Mouse (Mus musculus): ENCODE measurements around the gene Gm20388. TPM values are rescaled to one million over a fixed set of nuclear protein-coding genes. Genes with fewer than 3 reads are reported as not detected.
A peak's percentile ranks its signal among the peaks of the same experiment; 100 is the strongest.

Gene Gm20388
- polyA plus RNA-seq, 1 experiment from 2014 or later, result 7.4 TPM

- H3K27ac ChIP-seq (ENCODE audit: low read length), result peak within 1 kb of the TSS; percentile 94
- H3K27me3 ChIP-seq (ENCODE audit: control insufficient read depth, insufficient read depth, low read length), result no peaks in the 10 kb centered on the region
- H3K9ac ChIP-seq (ENCODE audit: low read length), result peak within 1 kb of the TSS; percentile 92
- peak; percentile 97 for ATAC-seq (ENCODE audit: insufficient read depth, low FRiP score)
- no peaks in the 10 kb centered on the region for H3K36me3 ChIP-seq (ENCODE audit: control insufficient read depth, insufficient read depth, low read length)
- WGBS, result under 1% methylated on average over 51 of the region's 56 CpGs
- peak within 1 kb of the TSS; percentile 78 for H3K4me2 ChIP-seq (ENCODE audit: low read depth, low read length)
- peaks cover 25% of the 10 kb centered on the region for H3K4me1 ChIP-seq (ENCODE audit: control insufficient read depth, insufficient read depth, low read length)
- no peaks in the 10 kb centered on the region for H3K9me3 ChIP-seq (replicated peaks; ENCODE audit: control insufficient read depth, low read length)
- peak within 1 kb of the TSS; percentile 94 for H3K4me3 ChIP-seq (replicated peaks; ENCODE audit: low read length)
Measured at GRCm38 (mm10) chr8:123982826-123983400, 4072.3 kb downstream of the Gm20388 start, which contains the start of gene Abcb10. TSS of gene Abcb10 (minus strand) at chr8:123983122.

GRCm38 (mm10) chr8:123988605-123989038, 4078.0 kb downstream of the Gm20388 start:
- no peak overlapping the region for H3K4me2 ChIP-seq (ENCODE audit: low read depth, low read length)
- 41% methylated on average over 6 of the region's 6 CpGs for WGBS
- H3K27me3 ChIP-seq (ENCODE audit: control insufficient read depth, insufficient read depth, low read length), result no peaks in the 10 kb centered on the region
- ATAC-seq (ENCODE audit: insufficient read depth, low FRiP score), result peak; percentile 72
- H3K9ac ChIP-seq (ENCODE audit: low read length), result no peak overlapping the region
- H3K4me1 ChIP-seq (ENCODE audit: control insufficient read depth, insufficient read depth, low read length), result peaks cover 6% of the 10 kb centered on the region
- no peak overlapping the region for H3K4me3 ChIP-seq (replicated peaks; ENCODE audit: low read length)
- H3K27ac ChIP-seq (ENCODE audit: low read length), result peak overlapping the region; percentile 70
- H3K9me3 ChIP-seq (replicated peaks; ENCODE audit: control insufficient read depth, low read length), result no peaks in the 10 kb centered on the region
- no peaks in the 10 kb centered on the region for H3K36me3 ChIP-seq (ENCODE audit: control insufficient read depth, insufficient read depth, low read length)

- WGBS, result 41% methylated on average over 7 of the region's 7 CpGs
- Histone ChIP-seq H3K9ac (ENCODE audit: low read length) (no peak overlapping the region), H3K27ac (ENCODE audit: low read length) (peak overlapping the region; percentile 70), H3K4me2 (ENCODE audit: low read depth, low read length) (no peak overlapping the region), H3K4me3 (replicated peaks; ENCODE audit: low read length) (no peak overlapping the region), H3K9me3 (replicated peaks; ENCODE audit: control insufficient read depth, low read length) (no peaks in the 10 kb centered on the region), H3K4me1 (ENCODE audit: control insufficient read depth, insufficient read depth, low read length) (peaks cover 6% of the 10 kb centered on the region), H3K27me3 (ENCODE audit: control insufficient read depth, insufficient read depth, low read length) (no peaks in the 10 kb centered on the region), H3K36me3 (ENCODE audit: control insufficient read depth, insufficient read depth, low read length) (no peaks in the 10 kb centered on the region)
- ATAC-seq (ENCODE audit: insufficient read depth, low FRiP score), result no peak
Measured at GRCm38 (mm10) chr8:123989128-123989527, 4078.5 kb downstream of the Gm20388 start.

DNA sequence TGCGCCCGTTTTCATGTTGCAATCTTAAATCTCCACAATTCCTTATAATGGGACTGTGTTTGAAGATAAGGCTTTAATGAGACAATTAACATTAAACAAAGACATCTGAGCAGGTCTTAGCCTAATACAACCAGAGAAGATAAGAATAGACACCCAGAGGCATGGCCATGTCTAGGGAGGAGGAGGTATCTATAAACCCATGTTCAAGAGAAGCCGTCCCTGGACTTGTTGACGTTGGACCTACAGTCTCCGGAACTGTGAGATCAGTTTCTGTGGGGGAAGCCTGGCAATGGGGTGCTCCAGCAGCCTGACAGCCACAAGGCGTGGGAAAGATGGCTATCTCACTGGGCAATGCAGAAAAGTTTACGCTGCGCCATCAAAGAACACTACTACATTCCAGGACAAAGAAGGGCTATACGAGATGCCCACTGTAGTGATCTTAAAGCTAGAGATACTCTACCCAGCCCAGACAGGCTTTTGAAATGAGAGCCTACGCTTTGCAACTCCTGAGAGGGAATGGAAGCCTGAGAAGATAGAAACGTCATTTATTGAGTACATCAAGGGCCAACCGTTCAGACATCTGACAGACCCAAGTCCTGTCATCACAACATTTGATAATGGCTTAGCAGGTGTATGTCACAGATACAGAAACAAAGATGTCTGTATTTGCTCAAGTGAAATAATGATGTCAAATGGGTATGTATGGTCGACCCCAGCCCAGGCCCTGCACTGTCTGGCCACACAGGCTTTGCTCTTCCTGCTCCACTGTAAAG, 4079.8 kb downstream of the Gm20388 start:
- no peak overlapping the region for H3K27ac ChIP-seq (ENCODE audit: low read length)
- ATAC-seq (ENCODE audit: insufficient read depth, low FRiP score), result no peak
- WGBS, result 73% methylated on average over 13 of the region's 13 CpGs

GRCm38 (mm10) chr8:123992587-123992986, 4081.9 kb downstream of the Gm20388 start:
- H3K9me3 ChIP-seq (replicated peaks; ENCODE audit: control insufficient read depth, low read length), result no peaks in the 10 kb centered on the region
- H3K27me3 ChIP-seq (ENCODE audit: control insufficient read depth, insufficient read depth, low read length), result no peaks in the 10 kb centered on the region
- peaks cover 5% of the 10 kb centered on the region for H3K36me3 ChIP-seq (ENCODE audit: control insufficient read depth, insufficient read depth, low read length)
- ATAC-seq (ENCODE audit: insufficient read depth, low FRiP score), result no peak
- H3K27ac ChIP-seq (ENCODE audit: low read length), result 0 out of 2 replicates have a peak overlapping the region, but pooled peaks have one; percentile 81
- H3K9ac ChIP-seq (ENCODE audit: low read length), result no peak overlapping the region
- H3K4me3 ChIP-seq (replicated peaks; ENCODE audit: low read length), result no peak overlapping the region
- H3K4me2 ChIP-seq (ENCODE audit: low read depth, low read length), result no peak overlapping the region
- H3K4me1 ChIP-seq (ENCODE audit: control insufficient read depth, insufficient read depth, low read length), result peaks cover 6% of the 10 kb centered on the region
- 82% methylated on average over 8 of the region's 8 CpGs for WGBS

More for the DNA sequence above, 4079.8 kb downstream of the Gm20388 start:
- no peak overlapping the region for H3K4me2 ChIP-seq (ENCODE audit: low read depth, low read length)
- no peaks in the 10 kb centered on the region for H3K9me3 ChIP-seq (replicated peaks; ENCODE audit: control insufficient read depth, low read length)
- no peak overlapping the region for H3K4me3 ChIP-seq (replicated peaks; ENCODE audit: low read length)
- no peaks in the 10 kb centered on the region for H3K27me3 ChIP-seq (ENCODE audit: control insufficient read depth, insufficient read depth, low read length)
- peaks cover 6% of the 10 kb centered on the region for H3K4me1 ChIP-seq (ENCODE audit: control insufficient read depth, insufficient read depth, low read length)
- no peaks in the 10 kb centered on the region for H3K36me3 ChIP-seq (ENCODE audit: control insufficient read depth, insufficient read depth, low read length)
- H3K9ac ChIP-seq (ENCODE audit: low read length), result no peak overlapping the region

DNA sequence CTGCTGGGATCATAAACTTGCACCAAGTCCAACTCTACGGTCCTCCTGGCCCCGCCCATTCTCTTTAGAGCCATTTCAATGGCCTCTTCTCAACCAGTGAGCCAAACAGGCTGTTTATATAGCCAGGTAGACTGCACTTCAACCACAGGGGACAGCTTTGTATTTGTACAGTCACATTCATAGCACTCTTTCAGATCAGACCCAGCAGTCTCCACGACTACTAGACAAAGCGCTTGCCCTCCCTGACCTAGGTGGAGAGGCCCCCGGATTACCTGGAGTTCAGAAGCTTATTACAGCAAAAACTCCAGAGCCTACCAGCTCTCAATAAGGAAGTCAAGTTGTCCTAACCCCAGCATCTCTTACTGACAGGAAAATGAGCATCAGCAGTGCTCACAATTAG, 4083.0 kb downstream of the Gm20388 start:
- H3K9me3 ChIP-seq (replicated peaks; ENCODE audit: control insufficient read depth, low read length), result no peaks in the 10 kb centered on the region
- no peak overlapping the region for H3K9ac ChIP-seq (ENCODE audit: low read length)
- peak; percentile 55; the same call in 1 of the 2 replicates for ATAC-seq (ENCODE audit: insufficient read depth, low FRiP score)
- H3K4me3 ChIP-seq (replicated peaks; ENCODE audit: low read length), result no peak overlapping the region
- peak overlapping the region; percentile 81 for H3K27ac ChIP-seq (ENCODE audit: low read length)
- H3K36me3 ChIP-seq (ENCODE audit: control insufficient read depth, insufficient read depth, low read length), result peaks cover 5% of the 10 kb centered on the region
- H3K4me2 ChIP-seq (ENCODE audit: low read depth, low read length), result no peak overlapping the region
- H3K27me3 ChIP-seq (ENCODE audit: control insufficient read depth, insufficient read depth, low read length), result no peaks in the 10 kb centered on the region
- WGBS, result 74% methylated on average over 5 of the region's 5 CpGs
- H3K4me1 ChIP-seq (ENCODE audit: control insufficient read depth, insufficient read depth, low read length), result peaks cover 6% of the 10 kb centered on the region

DNA sequence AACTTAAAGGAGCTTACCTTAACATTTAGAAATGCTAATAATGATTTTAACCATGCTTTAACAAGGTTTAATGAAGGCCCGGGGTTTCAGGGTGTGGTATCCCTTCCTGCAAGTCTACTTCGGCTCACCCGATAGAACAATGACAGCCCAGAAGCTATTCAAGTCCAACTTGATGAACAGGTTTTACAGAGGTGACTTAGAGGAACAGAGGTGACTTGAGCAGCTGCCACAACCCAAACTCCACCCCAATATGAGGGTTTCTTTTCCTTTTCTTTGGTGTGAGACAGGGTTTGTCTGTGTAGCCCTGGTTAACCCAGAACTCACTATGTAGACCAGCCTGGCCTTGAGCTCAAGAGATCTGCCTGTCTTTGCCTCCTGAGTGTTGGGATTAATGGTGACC, 4083.4 kb downstream of the Gm20388 start:
- H3K27ac ChIP-seq (ENCODE audit: low read length), result peak overlapping the region; percentile 88
- no peak overlapping the region for H3K9ac ChIP-seq (ENCODE audit: low read length)
- H3K4me1 ChIP-seq (ENCODE audit: control insufficient read depth, insufficient read depth, low read length), result peaks cover 3% of the 10 kb centered on the region
- H3K4me2 ChIP-seq (ENCODE audit: low read depth, low read length), result no peak overlapping the region
- WGBS, result 68% methylated on average over 3 of the region's 3 CpGs
- peak; percentile 88 for ATAC-seq (ENCODE audit: insufficient read depth, low FRiP score)
- no peaks in the 10 kb centered on the region for H3K9me3 ChIP-seq (replicated peaks; ENCODE audit: control insufficient read depth, low read length)
- no peak overlapping the region for H3K4me3 ChIP-seq (replicated peaks; ENCODE audit: low read length)
- peaks cover 5% of the 10 kb centered on the region for H3K36me3 ChIP-seq (ENCODE audit: control insufficient read depth, insufficient read depth, low read length)
- no peaks in the 10 kb centered on the region for H3K27me3 ChIP-seq (ENCODE audit: control insufficient read depth, insufficient read depth, low read length)

DNA sequence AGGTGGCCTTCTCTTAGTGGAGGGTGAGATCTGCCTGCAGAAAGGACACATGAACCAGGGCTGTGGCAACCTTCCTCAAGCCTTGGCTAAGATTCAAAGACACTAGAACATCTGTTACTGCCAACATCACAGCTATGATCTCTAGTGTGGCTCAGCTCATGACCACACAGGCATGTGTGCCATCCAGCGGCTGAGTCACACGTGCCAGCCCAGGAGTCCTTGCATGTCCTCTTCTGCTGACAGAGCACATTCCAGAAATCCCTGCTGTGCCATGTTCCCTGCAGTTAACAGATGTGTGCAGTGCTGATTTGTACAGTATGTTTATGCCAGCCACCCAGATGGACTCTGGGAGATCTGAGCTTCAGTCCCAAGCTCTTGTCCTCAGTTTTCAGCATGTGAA, 4088.9 kb downstream of the Gm20388 start:
- H3K4me3 ChIP-seq (replicated peaks; ENCODE audit: low read length), result no peak overlapping the region
- H3K27ac ChIP-seq (ENCODE audit: low read length), result no peak overlapping the region
- H3K9me3 ChIP-seq (replicated peaks; ENCODE audit: control insufficient read depth, low read length), result no peaks in the 10 kb centered on the region
- H3K36me3 ChIP-seq (ENCODE audit: control insufficient read depth, insufficient read depth, low read length), result peaks cover 18% of the 10 kb centered on the region
- WGBS, result 84% methylated on average over 2 of the region's 2 CpGs
- no peak overlapping the region for H3K9ac ChIP-seq (ENCODE audit: low read length)
- no peak for ATAC-seq (ENCODE audit: insufficient read depth, low FRiP score)
- no peaks in the 10 kb centered on the region for H3K27me3 ChIP-seq (ENCODE audit: control insufficient read depth, insufficient read depth, low read length)
- H3K4me2 ChIP-seq (ENCODE audit: low read depth, low read length), result no peak overlapping the region
- H3K4me1 ChIP-seq (ENCODE audit: control insufficient read depth, insufficient read depth, low read length), result no peaks in the 10 kb centered on the region

- 86% methylated on average over 10 of the region's 10 CpGs for WGBS
- H3K27ac ChIP-seq (ENCODE audit: low read length), result no peak overlapping the region
- H3K36me3 ChIP-seq (ENCODE audit: control insufficient read depth, insufficient read depth, low read length), result peaks cover 31% of the 10 kb centered on the region
- no peak overlapping the region for H3K9ac ChIP-seq (ENCODE audit: low read length)
- H3K9me3 ChIP-seq (replicated peaks; ENCODE audit: control insufficient read depth, low read length), result no peaks in the 10 kb centered on the region
- no peaks in the 10 kb centered on the region for H3K4me1 ChIP-seq (ENCODE audit: control insufficient read depth, insufficient read depth, low read length)
- ATAC-seq (ENCODE audit: insufficient read depth, low FRiP score), result no peak
- H3K4me2 ChIP-seq (ENCODE audit: low read depth, low read length), result no peak overlapping the region
- no peak overlapping the region for H3K4me3 ChIP-seq (replicated peaks; ENCODE audit: low read length)
- H3K27me3 ChIP-seq (ENCODE audit: control insufficient read depth, insufficient read depth, low read length), result no peaks in the 10 kb centered on the region
Measured at GRCm38 (mm10) chr8:124002546-124003108, 4092.0 kb downstream of the Gm20388 start.
